Mouse (Mus musculus) heart, embryonic 10.5 days (tissue): ENCODE data around the gene Nudt3. TPM values are rescaled to one million over a fixed set of nuclear protein-coding genes. Genes with fewer than 3 reads are reported as not detected.
A peak's percentile ranks its signal among the peaks of the same experiment; 100 is the strongest.

Source experiments
- DNase-seq: peaks from one replicate; pipeline ENCODE4 v3.0.0-alpha.2; 2017; ENCODE audit warnings: low spot score
- H3K27ac ChIP-seq: fragments of 300-500 bp; sonication (generic); 2 replicates; pipeline ENCODE4 v1.5.1; 2016; ENCODE audit warnings: mild to moderate bottlenecking
- H3K27me3 ChIP-seq: fragments of 300-500 bp; sonication (generic); 2 replicates; pipeline ENCODE4 v1.6.1; 2016; ENCODE audit warnings: mild to moderate bottlenecking; ENCODE audit not compliant: poor library complexity, insufficient read depth, severe bottlenecking
- H3K36me3 ChIP-seq: fragments of 300-500 bp; sonication (generic); 2 replicates; pipeline ENCODE4 v1.6.1; 2016; ENCODE audit warnings: mild to moderate bottlenecking, moderate library complexity
- H3K4me1 ChIP-seq: fragments of 300-500 bp; sonication (generic); 2 replicates; pipeline ENCODE4 v1.6.1; 2016; ENCODE audit warnings: mild to moderate bottlenecking
- H3K4me3 ChIP-seq: fragments of 300-500 bp; sonication (generic); 2 replicates; pipeline ENCODE4 v1.5.1; 2016; ENCODE audit warnings: mild to moderate bottlenecking, moderate library complexity
- H3K9me3 ChIP-seq: fragments of 300-500 bp; sonication (generic); 2 replicates; pipeline ENCODE4 v1.6.1; 2016; ENCODE audit warnings: mild to moderate bottlenecking, moderate library complexity
- WGBS: fragments of 180-500 bp; shearing (Covaris S2); methylation state at CpG from one replicate; pipeline ENCODE4 v1.1.7; 2016; 5-methylcytosine and 5-hydroxymethylcytosine counted together
- polyA plus RNA-seq: library from polyadenylated mRNA; unstranded; fragments of >200 nt; fragmentation: Nextera tagmentation; extraction: Ambion mirVana; gene quantifications from 2 replicates; pipeline ENCODE4 v1.2.1, GENCODE M21; 2016

Gene Nudt3
- polyA plus RNA-seq, 1 experiment from 2014 or later: 107 TPM

DNA sequence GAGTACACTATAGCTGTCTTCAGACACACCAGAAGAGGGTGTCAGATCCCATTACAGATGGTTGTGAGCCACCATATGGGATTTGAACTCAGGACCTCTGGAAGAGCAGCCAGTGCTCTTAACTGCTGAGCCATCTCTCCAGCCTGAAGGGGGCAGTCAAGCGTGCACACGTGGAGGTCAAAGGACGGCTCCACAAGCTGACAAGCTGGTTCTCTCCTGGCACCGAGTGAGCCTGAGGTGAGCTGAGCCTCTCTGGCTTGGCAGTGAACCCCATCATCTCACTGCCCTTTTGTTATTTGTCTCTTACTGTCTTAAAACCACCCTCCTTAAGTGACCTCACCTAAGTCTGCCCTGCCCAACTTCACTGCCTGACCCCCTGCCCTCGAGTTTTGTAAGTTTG, 4.2 kb upstream of the Nudt3 start:
- H3K27ac ChIP-seq: no peak overlapping the region
- no peak for DNase-seq
- WGBS: 39% methylated on average over 5 of the region's 5 CpGs
- no peaks in the 10 kb centered on the region for H3K27me3 ChIP-seq
- H3K4me1 ChIP-seq: peaks cover 29% of the 10 kb centered on the region
- H3K4me3 ChIP-seq: no peak overlapping the region
- peaks cover 35% of the 10 kb centered on the region for H3K36me3 ChIP-seq
- no peaks in the 10 kb centered on the region for H3K9me3 ChIP-seq

DNA sequence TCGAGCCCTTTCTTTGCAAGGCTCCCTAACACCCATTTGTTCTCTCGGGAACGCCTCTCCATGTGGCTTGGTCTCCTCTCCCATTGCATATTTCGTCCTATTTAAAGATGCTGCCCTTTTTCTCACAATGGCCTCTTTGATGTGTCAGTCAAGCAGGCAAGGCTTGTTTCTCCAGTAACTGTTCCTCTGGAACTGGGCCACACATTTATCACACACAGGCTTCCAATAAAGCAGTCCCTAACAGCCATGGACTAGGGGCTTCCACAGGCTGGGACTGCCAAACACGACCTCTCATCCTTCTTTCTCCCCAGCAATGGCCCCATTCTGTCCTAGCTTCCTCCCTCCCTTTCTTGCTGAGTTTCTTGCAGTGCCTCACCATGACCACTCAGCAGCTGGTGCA, 3.4 kb upstream of the Nudt3 start:
- Histone ChIP-seq H3K4me3 (no peak overlapping the region), H3K4me1 (peaks cover 21% of the 10 kb centered on the region; the same call in 1 of the 2 replicates), H3K27me3 (no peaks in the 10 kb centered on the region), H3K9me3 (no peaks in the 10 kb centered on the region), H3K27ac (no peak overlapping the region), H3K36me3 (peaks cover 28% of the 10 kb centered on the region)
- DNase-seq: no peak
- WGBS: 37% methylated on average over 5 of the region's 5 CpGs

DNA sequence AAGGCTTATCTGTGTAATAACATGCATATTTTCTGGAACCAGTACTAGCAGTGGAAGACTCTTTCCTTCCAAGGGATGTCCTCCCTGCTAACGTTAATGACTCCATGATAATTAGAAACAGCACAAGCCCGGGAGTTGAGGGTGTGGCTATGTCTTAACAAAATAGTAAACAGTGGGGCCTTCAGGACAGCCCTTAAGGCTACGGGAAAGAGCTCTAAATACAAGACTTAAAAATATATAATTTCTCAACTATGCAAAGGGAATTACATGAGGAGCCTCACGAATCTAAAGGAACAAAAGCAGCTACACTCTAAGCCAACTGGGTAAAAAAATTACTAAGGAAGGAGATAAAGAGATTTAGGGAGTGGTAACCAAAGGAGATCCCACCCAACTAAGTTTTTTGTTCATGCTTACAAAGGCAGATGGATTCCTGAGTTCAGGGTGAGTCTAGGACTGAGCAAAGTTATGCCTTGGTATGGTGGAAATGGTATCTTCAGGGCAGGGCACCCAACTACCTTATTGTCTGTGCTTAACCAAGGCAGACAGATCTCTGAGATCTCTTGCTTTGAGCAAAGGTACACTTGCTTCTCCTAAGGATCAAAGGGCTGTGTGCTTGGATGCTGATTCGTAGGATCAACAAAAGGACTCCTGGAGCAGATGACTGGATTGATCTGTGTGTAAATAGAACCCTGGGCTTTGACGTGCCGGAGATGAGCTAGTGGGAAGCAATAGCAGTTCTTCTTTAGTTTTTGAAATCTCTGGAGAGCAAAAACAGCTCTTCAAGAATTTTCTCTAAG, 2.4 kb upstream of the Nudt3 start:
- Histone ChIP-seq H3K36me3 (peaks cover 17% of the 10 kb centered on the region), H3K27me3 (no peaks in the 10 kb centered on the region), H3K27ac (no peak overlapping the region), H3K4me3 (no peak overlapping the region), H3K4me1 (peaks cover 28% of the 10 kb centered on the region), H3K9me3 (no peaks in the 10 kb centered on the region)
- WGBS: 62% methylated on average over 7 of the region's 7 CpGs
- DNase-seq: no peak

DNA sequence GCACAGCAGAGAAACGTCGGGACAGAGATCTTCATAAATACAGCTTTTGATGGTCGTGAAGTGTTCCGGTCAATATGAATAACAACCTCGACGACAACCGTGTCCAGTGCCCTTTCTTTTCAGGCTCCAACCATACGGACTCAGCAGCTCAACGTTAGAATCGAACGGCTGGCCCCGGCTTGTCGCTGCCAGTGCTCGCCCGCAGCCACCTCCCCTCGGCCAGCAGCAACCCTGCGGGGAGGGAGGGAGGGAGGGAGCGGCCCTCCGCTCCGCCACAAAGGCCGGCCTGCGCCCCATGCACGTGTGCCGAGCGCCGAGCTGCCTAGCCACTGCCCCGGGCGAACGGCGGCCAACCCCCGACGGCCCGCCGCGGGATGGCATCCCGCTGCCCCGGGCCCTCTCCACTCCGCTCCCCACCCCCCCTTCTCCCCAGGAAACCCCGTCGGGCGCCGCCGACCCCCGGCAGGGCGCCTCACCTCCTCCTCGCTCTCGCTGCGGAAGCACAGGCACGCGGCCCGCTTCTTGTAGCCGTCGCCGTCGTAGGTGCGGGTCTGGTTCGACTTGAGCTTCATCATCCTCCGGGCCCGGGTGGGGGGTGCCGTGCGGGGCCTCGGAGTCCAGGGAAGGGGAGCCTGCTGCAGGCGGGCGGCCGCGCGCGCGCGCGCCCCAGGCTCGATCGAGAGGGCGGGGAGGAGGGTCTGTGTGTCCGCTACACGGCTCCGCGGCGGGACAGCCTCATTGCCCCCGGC, 510 bp downstream of the Nudt3 start:
- H3K4me1 ChIP-seq: peaks cover 44% of the 10 kb centered on the region
- H3K4me3 ChIP-seq: peak overlapping the region; percentile 99
- WGBS: under 1% methylated on average over 77 of the region's 80 CpGs
- H3K9me3 ChIP-seq: peaks cover 2% of the 10 kb centered on the region; the same call in 1 of the 2 replicates
- DNase-seq: peak; percentile 84
- no peaks in the 10 kb centered on the region for H3K27me3 ChIP-seq
- peak overlapping the region; percentile 100 for H3K27ac ChIP-seq
- peaks cover 13% of the 10 kb centered on the region for H3K36me3 ChIP-seq

DNA sequence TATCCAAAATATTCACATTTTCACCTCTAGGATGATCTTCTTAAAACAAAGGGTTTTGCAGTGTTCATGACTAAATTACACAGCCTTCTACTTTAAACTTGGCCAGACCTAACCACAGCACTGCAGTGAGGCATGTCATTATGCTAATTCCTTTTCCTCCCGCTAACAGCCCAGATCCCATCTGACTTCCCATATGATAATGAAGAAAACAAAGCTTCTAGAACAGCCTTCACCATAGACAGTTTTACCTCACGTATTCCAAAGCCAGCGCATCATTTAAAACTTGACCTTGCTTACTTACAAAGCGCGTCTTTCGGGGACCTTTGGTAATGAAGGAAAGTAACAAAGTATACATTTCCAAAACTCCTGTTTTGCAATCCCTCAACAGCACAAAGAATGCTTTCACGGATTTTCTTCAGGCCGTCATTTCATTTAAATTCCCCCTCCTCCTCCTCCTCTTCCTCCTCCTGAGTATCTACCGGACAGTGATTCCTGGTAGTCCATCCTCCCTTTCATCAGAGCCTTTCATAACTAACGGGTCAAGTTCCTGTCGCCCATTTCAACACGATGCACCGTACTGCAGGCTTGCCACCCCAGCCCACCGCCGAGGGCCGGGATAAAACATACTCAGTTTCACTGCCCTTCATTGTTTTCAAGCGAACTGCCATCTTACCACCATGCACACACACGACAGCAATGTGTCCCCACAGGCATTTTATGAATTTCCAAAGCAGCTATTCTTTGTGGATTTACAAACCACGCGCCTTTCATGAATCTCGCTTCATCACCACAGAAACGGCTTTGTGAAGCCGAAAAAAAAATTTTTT, 1.4 kb downstream of the Nudt3 start:
- 4% methylated on average over 23 of the region's 23 CpGs for WGBS

DNA sequence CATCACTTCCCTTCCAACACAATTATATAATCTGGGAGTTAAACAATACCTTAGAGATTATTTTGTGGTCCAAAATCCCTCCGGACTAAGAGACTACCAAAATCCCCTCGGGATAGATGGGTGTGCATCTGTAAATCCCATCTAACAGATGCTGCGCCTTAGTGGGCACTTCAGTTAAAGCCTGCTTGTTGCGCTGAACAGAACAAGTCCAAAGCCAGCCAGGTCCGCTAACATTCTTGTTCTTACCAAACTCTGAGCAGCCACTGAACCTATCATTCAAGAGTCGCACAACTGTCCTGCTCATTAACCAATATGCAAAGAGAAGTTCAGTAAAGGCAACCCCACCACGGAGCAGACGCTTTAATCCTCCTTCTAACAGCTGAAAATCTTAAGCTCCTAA, 2.1 kb downstream of the Nudt3 start:
- DNase-seq: no peak
- peaks cover 27% of the 10 kb centered on the region for H3K36me3 ChIP-seq
- H3K4me3 ChIP-seq: peak overlapping the region; percentile 99
- H3K4me1 ChIP-seq: peaks cover 46% of the 10 kb centered on the region
- no peaks in the 10 kb centered on the region for H3K27me3 ChIP-seq
- WGBS: 48% methylated on average over 8 of the region's 8 CpGs
- H3K9me3 ChIP-seq: peaks cover 8% of the 10 kb centered on the region
- peak overlapping the region; percentile 4; the same call in 1 of the 2 replicates for H3K27ac ChIP-seq

More for the DNA sequence above, 1.4 kb downstream of the Nudt3 start:
- H3K36me3 ChIP-seq: peaks cover 22% of the 10 kb centered on the region
- H3K27ac ChIP-seq: peak overlapping the region; percentile 100
- peaks cover 8% of the 10 kb centered on the region for H3K9me3 ChIP-seq
- H3K27me3 ChIP-seq: no peaks in the 10 kb centered on the region
- peaks cover 44% of the 10 kb centered on the region for H3K4me1 ChIP-seq
- DNase-seq: no peak
- H3K4me3 ChIP-seq: peak overlapping the region; percentile 99

GRCm38 (mm10) chr17:27615388-27615787, 7.9 kb downstream of the Nudt3 start:
- peaks cover 71% of the 10 kb centered on the region for H3K4me1 ChIP-seq
- 52% methylated on average over 7 of the region's 7 CpGs for WGBS
- peaks cover 8% of the 10 kb centered on the region for H3K9me3 ChIP-seq
- H3K4me3 ChIP-seq: peak overlapping the region; percentile 31; the same call in 1 of the 2 replicates
- DNase-seq: no peak
- H3K36me3 ChIP-seq: peaks cover 31% of the 10 kb centered on the region
- no peaks in the 10 kb centered on the region for H3K27me3 ChIP-seq
- H3K27ac ChIP-seq: peak overlapping the region; percentile 69; the same call in 1 of the 2 replicates

DNA sequence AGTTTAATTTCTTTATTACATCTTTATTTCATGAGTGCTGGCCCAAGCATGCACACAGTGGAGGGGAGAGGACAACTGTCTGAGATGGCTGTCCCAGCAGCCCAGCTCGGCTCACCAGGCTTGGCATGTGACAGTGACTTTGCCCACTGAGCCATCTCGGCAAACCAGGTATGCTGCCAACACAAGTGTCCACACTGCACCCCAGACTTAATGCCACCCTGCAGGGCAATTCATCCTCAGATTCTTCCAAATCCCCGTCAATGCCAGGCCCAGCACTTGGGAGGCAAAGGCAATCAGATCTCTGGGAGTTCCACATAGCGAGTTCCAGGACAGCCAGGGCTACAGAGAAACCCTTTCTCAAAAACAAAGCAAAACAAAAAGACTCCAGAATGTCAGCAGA, 10.3 kb downstream of the Nudt3 start:
- DNase-seq: no peak
- H3K27me3 ChIP-seq: no peaks in the 10 kb centered on the region
- H3K36me3 ChIP-seq: peaks cover 26% of the 10 kb centered on the region
- H3K4me1 ChIP-seq: peaks cover 69% of the 10 kb centered on the region
- peaks cover 8% of the 10 kb centered on the region for H3K9me3 ChIP-seq
- H3K4me3 ChIP-seq: no peak overlapping the region
- 85% methylated on average over 4 of the region's 4 CpGs for WGBS
- no peak overlapping the region for H3K27ac ChIP-seq

DNA sequence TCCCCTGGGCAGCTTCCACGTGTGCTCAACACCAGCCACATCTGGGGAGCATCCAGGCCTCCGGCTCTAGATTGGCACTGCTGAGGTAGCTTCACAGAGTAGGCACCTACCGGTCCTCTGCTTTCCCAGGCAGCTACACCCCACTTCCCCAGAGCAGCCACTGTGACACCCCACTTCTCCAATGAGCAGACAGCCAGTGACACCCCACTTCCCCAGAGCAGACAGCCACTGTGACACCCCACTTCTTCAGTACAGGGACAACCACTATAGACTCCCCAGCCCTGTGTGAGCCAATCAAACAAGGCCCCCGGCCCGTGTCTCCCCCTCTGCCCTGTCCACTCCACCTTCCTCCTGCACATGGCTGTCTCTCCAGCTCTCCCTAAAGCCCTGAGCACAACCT, 11.3 kb downstream of the Nudt3 start:
- WGBS: 69% methylated on average over 5 of the region's 5 CpGs
- DNase-seq: no peak
- Histone ChIP-seq H3K27me3 (no peaks in the 10 kb centered on the region), H3K9me3 (no peaks in the 10 kb centered on the region), H3K36me3 (peaks cover 17% of the 10 kb centered on the region), H3K27ac (0 out of 2 replicates have a peak overlapping the region, but pooled peaks have one; percentile 42), H3K4me1 (peaks cover 69% of the 10 kb centered on the region), H3K4me3 (no peak overlapping the region)

GRCm38 (mm10) chr17:27611519-27611884, 11.8 kb downstream of the Nudt3 start:
- peaks cover 12% of the 10 kb centered on the region for H3K36me3 ChIP-seq
- no peaks in the 10 kb centered on the region for H3K27me3 ChIP-seq
- H3K9me3 ChIP-seq: no peaks in the 10 kb centered on the region
- peak overlapping the region; percentile 42; the same call in 1 of the 2 replicates for H3K27ac ChIP-seq
- peaks cover 64% of the 10 kb centered on the region for H3K4me1 ChIP-seq
- no peak for DNase-seq
- H3K4me3 ChIP-seq: no peak overlapping the region
- 48% methylated on average over 3 of the region's 3 CpGs for WGBS

DNA sequence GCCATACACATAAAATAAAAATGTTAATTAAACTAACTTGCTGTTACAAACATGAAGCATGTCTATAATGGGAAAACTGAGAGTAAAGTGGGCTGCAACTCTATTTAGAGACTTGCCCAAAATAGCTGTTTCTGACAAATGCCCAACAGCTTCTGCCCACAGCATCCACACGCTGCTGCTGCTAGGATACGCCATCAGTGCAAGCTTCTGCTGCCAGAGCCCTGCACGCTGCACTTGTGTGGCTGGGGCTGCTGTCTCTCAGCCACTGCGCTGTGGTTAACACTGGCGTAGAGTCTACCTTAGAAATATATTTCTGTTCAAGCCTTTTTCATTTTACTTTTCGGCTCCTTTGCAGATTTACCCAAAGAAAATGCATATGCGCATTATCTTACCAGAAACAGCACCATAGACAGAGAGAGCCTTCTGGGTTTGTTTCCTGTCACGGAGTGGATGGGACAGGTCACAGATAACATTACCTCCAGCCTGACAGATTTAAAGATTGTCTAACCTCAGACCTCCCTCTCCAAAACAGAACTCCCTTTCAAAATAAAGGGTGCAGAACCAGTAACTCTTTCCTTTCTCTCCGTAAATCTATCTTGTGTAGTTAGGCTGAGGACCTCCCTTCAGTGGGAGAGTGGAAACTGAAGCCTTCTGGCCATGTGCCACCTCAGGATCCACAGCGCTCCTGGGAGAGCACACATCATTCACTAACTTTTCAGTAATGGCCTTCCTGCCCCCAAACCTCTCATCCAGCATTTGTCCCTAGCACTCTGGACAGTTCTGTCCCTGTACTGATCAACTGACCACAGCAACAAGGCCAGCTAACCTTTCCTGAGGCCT, 12.4 kb downstream of the Nudt3 start:
- peaks cover 68% of the 10 kb centered on the region for H3K4me1 ChIP-seq
- peaks cover 11% of the 10 kb centered on the region for H3K36me3 ChIP-seq
- H3K4me3 ChIP-seq: no peak overlapping the region
- no peaks in the 10 kb centered on the region for H3K27me3 ChIP-seq
- no peak for DNase-seq
- H3K27ac ChIP-seq: peak overlapping the region; percentile 42; the same call in 1 of the 2 replicates
- no peaks in the 10 kb centered on the region for H3K9me3 ChIP-seq
- WGBS: 61% methylated on average over 10 of the region's 10 CpGs

DNA sequence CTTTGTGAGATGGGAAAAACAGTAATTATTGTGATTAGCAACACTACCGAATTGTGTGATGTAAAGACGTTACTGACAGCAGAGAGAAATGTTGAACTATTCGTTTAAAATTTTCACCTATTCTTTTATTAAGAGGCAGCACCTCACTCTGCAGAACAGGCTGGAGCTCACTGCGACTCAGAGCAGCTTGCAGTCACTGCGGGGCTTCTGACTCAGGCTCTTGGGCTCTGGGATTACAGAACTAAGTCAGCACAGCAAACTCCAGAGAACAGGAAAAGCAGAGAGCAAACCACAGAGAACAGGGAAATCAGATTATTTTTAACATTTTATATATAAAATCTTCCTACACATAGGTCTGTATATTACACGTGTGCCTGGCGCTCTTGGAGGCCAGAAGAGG, 13.7 kb downstream of the Nudt3 start:
- H3K9me3 ChIP-seq: no peaks in the 10 kb centered on the region
- H3K36me3 ChIP-seq: peaks cover 8% of the 10 kb centered on the region
- peaks cover 68% of the 10 kb centered on the region for H3K4me1 ChIP-seq
- H3K4me3 ChIP-seq: no peak overlapping the region
- WGBS: 93% methylated on average over 7 of the region's 7 CpGs
- H3K27me3 ChIP-seq: no peaks in the 10 kb centered on the region
- no peak for DNase-seq
- H3K27ac ChIP-seq: no peak overlapping the region
